25 mouse cellular contexts compared by ENCODE assay signal in the genomic region with DNA sequence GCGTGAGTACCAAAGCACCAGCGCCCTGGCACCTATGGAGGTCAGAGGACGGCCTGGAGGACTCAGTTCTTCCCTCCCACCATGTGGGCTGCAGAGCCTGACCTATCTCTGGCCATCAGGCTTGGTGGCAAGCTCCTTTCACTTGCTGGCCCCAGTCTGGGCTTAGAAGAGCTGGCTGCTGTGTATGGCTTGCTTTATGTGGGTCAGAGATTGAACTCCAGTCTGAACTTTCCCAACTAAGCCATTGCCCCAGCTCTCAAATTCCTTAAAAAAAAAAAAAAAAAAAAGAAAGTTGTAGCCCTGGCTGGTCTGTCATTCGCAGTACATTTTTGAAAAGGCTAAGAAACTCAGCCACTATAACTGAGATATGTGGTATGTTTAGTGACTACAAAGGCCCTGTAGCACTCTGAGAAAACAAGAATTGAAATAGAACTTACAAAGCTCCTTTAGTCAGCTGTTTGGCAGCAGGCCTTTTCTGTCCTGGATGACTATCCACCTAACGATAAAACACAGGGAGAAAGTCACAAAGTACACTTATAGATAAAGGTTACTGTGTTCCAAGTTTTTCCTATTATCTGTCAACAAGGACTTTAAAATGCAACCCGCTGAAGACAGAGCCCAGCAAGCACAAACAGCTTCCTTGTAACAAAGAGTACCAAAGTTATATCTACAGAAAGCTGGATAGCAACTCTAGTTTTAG. TPM values are rescaled to one million over a fixed set of nuclear protein-coding genes. Genes with fewer than 3 reads are reported as not detected.
A peak's percentile ranks its signal among the peaks of the same experiment; 100 is the strongest.
DNase-seq lines count a peak whose midpoint lies in the region; ATAC-seq and TF ChIP-seq lines count a peak whose summit lies in the region.
"Had no signal": no experiment of that assay in that cellular context is flagged by ENCODE, and none has a peak within 500 bp of the region (broad histone marks: within the 10 kb centered on the region; RNA-seq: fewer than 3 reads in every experiment).

No protein-coding gene starts in this region.

- intact Hi-C loops in heart, postnatal 14 days (cut with DNase I) = no loop called here
- intact Hi-C loops in left cerebral cortex, postnatal 4 days (cut with DNase I) = no loop called here

- H3K4me1 ChIP-seq in heart, embryonic 12.5 days (replicated peaks) = no peaks in the 10 kb centered on the region
- H3K4me1 ChIP-seq in E14TG2a.4 (replicated peaks; ENCODE audit: low read depth, low read length) = peaks cover 77% of the 10 kb centered on the region
- H3K4me1 ChIP-seq: hindbrain, embryonic 13.5 days had no signal

- DNase-seq in heart, adult 11 months = no peak
- DNase-seq in NIH3T3 (ENCODE audit: low read depth) = peak; percentile 16
- DNase-seq in heart, postnatal 14 days = peak; percentile 27 to 38
- no peak for DNase-seq in left cerebral cortex, postnatal 4 days
- no peak for DNase-seq in neural tube, embryonic 10.5 days (ENCODE audit: extremely low spot score, low spot score)
- DNase-seq: adrenal gland, adult 2 months; B cell, adult 2 months; cerebellum, adult 11-12 months; gastrocnemius, postnatal 36 days; kidney, adult 11 months; kidney, postnatal 10 days; layer of hippocampus, adult 9-11 months; lung, adult 2 months; lung, postnatal 36 days; right cerebral cortex, adult 18-20 months; thymus, postnatal 4 days had no signal

- 74% methylated on average over 6 of the region's 6 CpGs for WGBS in heart, embryonic 12.5 days

- H3K9me3 ChIP-seq in heart, embryonic 12.5 days (replicated peaks) = no peaks in the 10 kb centered on the region
- H3K9me3 ChIP-seq in E14TG2a.4 (ENCODE audit: low read length) = no peaks in the 10 kb centered on the region
- H3K9me3 ChIP-seq: hindbrain, embryonic 13.5 days had no signal

- no peak for TF ChIP-seq CTCF in E14TG2a.4 (conservative IDR thresholded peaks at IDR 0.05; ENCODE audit: low read length)

- H3K27me3 ChIP-seq in heart, embryonic 12.5 days (replicated peaks) = no peaks in the 10 kb centered on the region
- no peaks in the 10 kb centered on the region for H3K27me3 ChIP-seq in E14TG2a.4 (ENCODE audit: insufficient read depth, low read length)
- H3K27me3 ChIP-seq: hindbrain, embryonic 13.5 days had no signal

- ATAC-seq in heart, embryonic 12.5 days (ENCODE audit: insufficient number of reproducible peaks, low FRiP score) = no peak
- ATAC-seq: forebrain, embryonic 14.5 days had no signal

- H3K9ac ChIP-seq in heart, embryonic 12.5 days = no peak overlapping the region
- H3K9ac ChIP-seq: hindbrain, embryonic 13.5 days had no signal

- H3K27ac ChIP-seq in heart, embryonic 12.5 days (ENCODE audit: poor library complexity, severe bottlenecking) = 0 out of 2 replicates have a peak overlapping the region, but pooled peaks have one; percentile 26
- H3K27ac ChIP-seq: hindbrain, embryonic 13.5 days; stomach, postnatal 0 days had no signal

- H3K36me3 ChIP-seq in heart, embryonic 12.5 days = peaks cover 75% of the 10 kb centered on the region
- peaks cover 74% of the 10 kb centered on the region for H3K36me3 ChIP-seq in E14TG2a.4 (ENCODE audit: insufficient read depth, low read length)

- no peak overlapping the region for H3K4me2 ChIP-seq in heart, embryonic 12.5 days
- H3K4me2 ChIP-seq: hindbrain, embryonic 13.5 days had no signal

- H3K4me3 ChIP-seq in heart, embryonic 12.5 days = no peak overlapping the region
- peak overlapping the region; percentile 88 for H3K4me3 ChIP-seq in E14TG2a.4 (replicated peaks; ENCODE audit: low read length)
- H3K4me3 ChIP-seq: erythroblast, embryonic 14.5 days; hindbrain, embryonic 13.5 days had no signal

RNA-seq across cellular contexts. Expression of a gene that starts 26.8 kb away (rescaled TPM):
- polyA plus RNA-seq in heart, embryonic 12.5 days (2016; fragmentation: Nextera tagmentation; extraction: Ambion mirVana) = 106 and 115 TPM in 2 replicates
- 10 to 100 TPM; 51.2 to 59.5 TPM for total RNA-seq in heart, postnatal 14 days (2021)
- 10 to 100 TPM; 47.3 to 58.3 TPM for total RNA-seq in left cerebral cortex, postnatal 4 days (2021)

RNA-seq across cellular contexts. Expression of a gene that starts 36.8 kb away (rescaled TPM):
- 41.7 and 41.9 TPM in 2 replicates for polyA plus RNA-seq in heart, embryonic 12.5 days (2016; fragmentation: Nextera tagmentation; extraction: Ambion mirVana)
- total RNA-seq in heart, postnatal 14 days (2021) = 10 to 100 TPM; 21.0 to 23.3 TPM
- total RNA-seq in left cerebral cortex, postnatal 4 days (2021) = 10 to 100 TPM; 18.7 to 21.1 TPM

RNA-seq across cellular contexts. Expression of a gene that starts 45.8 kb away (rescaled TPM):
- polyA plus RNA-seq in heart, embryonic 12.5 days (2016; fragmentation: Nextera tagmentation; extraction: Ambion mirVana) = 0.13 and 0.33 TPM in 2 replicates
- under 1 TPM in 1 of 2 experiments, not detected in 1; 0.78 TPM for total RNA-seq in heart, postnatal 14 days (2021)
- total RNA-seq in left cerebral cortex, postnatal 4 days (2021) = not detected
- total RNA-seq: adrenal gland, adult 2 months; common myeloid progenitor, adult 5-6 weeks; gastrocnemius, postnatal 36 days; left cerebral cortex, postnatal 10 days; midbrain, postnatal 0 days had no signal
- polyA plus RNA-seq: adrenal gland, adult 2 months; erythroblast, embryonic 14.5 days; lung, adult 2 months had no signal

RNA-seq across cellular contexts. Expression of a gene that starts 49.0 kb away (rescaled TPM):
- polyA plus RNA-seq in heart, embryonic 12.5 days (2016; fragmentation: Nextera tagmentation; extraction: Ambion mirVana) = 4.0 and 5.7 TPM in 2 replicates
- 10 to 100 TPM; 13.1 to 15.4 TPM for total RNA-seq in heart, postnatal 14 days (2021)
- total RNA-seq in left cerebral cortex, postnatal 4 days (2021) = 10 to 100 TPM; 42.2 to 45.3 TPM

RNA-seq across cellular contexts. Expression of a gene that starts 57.3 kb away (rescaled TPM):
- polyA plus RNA-seq in heart, embryonic 12.5 days (2016; fragmentation: Nextera tagmentation; extraction: Ambion mirVana) = 52.2 and 53.0 TPM in 2 replicates
- 10 to 100 TPM; 18.7 to 19.4 TPM for total RNA-seq in heart, postnatal 14 days (2021)
- total RNA-seq in left cerebral cortex, postnatal 4 days (2021) = 10 to 100 TPM; 50.8 to 53.2 TPM

Comparison
In these comparisons a context has a peak if more than half of its experiments do, and no peak if none do; other contexts are left out.
1. DNase-seq: peak in NIH3T3 (single experiment) and heart, postnatal 14 days (2 of 2); none in heart, adult 11 months (single experiment), left cerebral cortex, postnatal 4 days (single experiment) and neural tube, embryonic 10.5 days (single experiment).